ENCODE assay signal across 18 mouse cellular contexts in the genomic region with DNA sequence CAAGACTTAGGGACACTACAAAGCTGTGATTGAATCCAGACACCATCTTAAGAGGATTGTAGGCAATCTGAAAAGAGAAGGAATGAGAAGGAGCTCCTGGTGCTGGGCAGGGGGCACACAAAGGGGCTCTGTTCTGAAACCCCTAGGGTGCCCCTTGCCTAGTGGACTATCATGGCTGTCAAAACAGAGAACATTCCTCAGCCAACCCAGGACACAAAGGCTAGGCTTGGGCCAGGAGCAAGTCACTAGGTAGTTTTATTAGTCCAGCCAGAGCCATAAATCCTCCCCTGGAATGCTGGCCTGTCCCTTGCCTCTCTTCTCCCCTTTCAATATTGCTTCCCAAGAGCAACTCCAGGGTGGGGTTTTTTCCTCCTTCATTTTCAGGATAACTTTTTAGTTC.
DNase-seq lines count a peak whose midpoint lies in the region; ATAC-seq and TF ChIP-seq lines count a peak whose summit lies in the region.
"Had no signal": no experiment of that assay in that cellular context is flagged by ENCODE, and none has a peak within 500 bp of the region (broad histone marks: within the 10 kb centered on the region; RNA-seq: fewer than 3 reads in every experiment).

No protein-coding gene starts in this region.

- H3K27me3 ChIP-seq in intestine, embryonic 14.5 days (replicated peaks; ENCODE audit: control insufficient read depth, insufficient read depth, low read length) = no peaks in the 10 kb centered on the region
- no peaks in the 10 kb centered on the region for H3K27me3 ChIP-seq in intestine, postnatal 0 days (replicated peaks; ENCODE audit: control insufficient read depth, insufficient read depth, low read length)
- no peaks in the 10 kb centered on the region for H3K27me3 ChIP-seq in limb, embryonic 11.5 days (ENCODE audit: control insufficient read depth, insufficient read depth, low read length)
- no peaks in the 10 kb centered on the region for H3K27me3 ChIP-seq in neural tube, embryonic 13.5 days
- H3K27me3 ChIP-seq in heart, embryonic 11.5 days (ENCODE audit: control insufficient read depth, insufficient read depth, low read length) = no peaks in the 10 kb centered on the region
- H3K27me3 ChIP-seq: embryonic facial prominence, embryonic 12.5 days; forebrain, embryonic 12.5 days; heart, embryonic 13.5 days; megakaryocyte, embryonic 14.5 days had no signal

- H3K9ac ChIP-seq in intestine, embryonic 14.5 days (ENCODE audit: low read length) = no peak overlapping the region
- H3K9ac ChIP-seq in intestine, postnatal 0 days (ENCODE audit: low read depth, low read length) = no peak overlapping the region
- no peak overlapping the region for H3K9ac ChIP-seq in limb, embryonic 11.5 days (ENCODE audit: low read length)
- no peak overlapping the region for H3K9ac ChIP-seq in neural tube, embryonic 13.5 days
- H3K9ac ChIP-seq in heart, embryonic 11.5 days (ENCODE audit: low read depth, low read length) = no peak overlapping the region
- H3K9ac ChIP-seq: embryonic facial prominence, embryonic 12.5 days; forebrain, embryonic 12.5 days; heart, embryonic 13.5 days; hindbrain, embryonic 14.5 days had no signal

- TF ChIP-seq CTCF in intestine, postnatal 0 days (IDR thresholded peaks at IDR 0.05; ENCODE audit: low read depth) = no peak

- peak overlapping the region; percentile 55 for H3K27ac ChIP-seq in intestine, embryonic 14.5 days (ENCODE audit: low read depth)
- no peak overlapping the region for H3K27ac ChIP-seq in intestine, postnatal 0 days (ENCODE audit: low read depth, low read length)
- peak overlapping the region; percentile 88 for H3K27ac ChIP-seq in limb, embryonic 11.5 days (replicated peaks; ENCODE audit: low read depth, low read length)
- 0 out of 2 replicates have a peak overlapping the region, but pooled peaks have one; percentile 30 for H3K27ac ChIP-seq in neural tube, embryonic 13.5 days (replicated peaks)
- no peak overlapping the region for H3K27ac ChIP-seq in heart, embryonic 11.5 days (ENCODE audit: low read depth, low read length)
- H3K27ac ChIP-seq: embryonic facial prominence, embryonic 12.5 days; forebrain, embryonic 12.5 days; heart, embryonic 13.5 days; hindbrain, embryonic 14.5 days had no signal

- H3K9me3 ChIP-seq in intestine, embryonic 14.5 days (ENCODE audit: control insufficient read depth, low read length) = no peaks in the 10 kb centered on the region
- no peaks in the 10 kb centered on the region for H3K9me3 ChIP-seq in intestine, postnatal 0 days (ENCODE audit: control insufficient read depth)
- H3K9me3 ChIP-seq in limb, embryonic 11.5 days (ENCODE audit: control insufficient read depth, low read length) = no peaks in the 10 kb centered on the region
- no peaks in the 10 kb centered on the region for H3K9me3 ChIP-seq in neural tube, embryonic 13.5 days
- H3K9me3 ChIP-seq in heart, embryonic 11.5 days (replicated peaks; ENCODE audit: control insufficient read depth, low read length) = no peaks in the 10 kb centered on the region
- H3K9me3 ChIP-seq: embryonic facial prominence, embryonic 12.5 days; forebrain, embryonic 12.5 days; heart, embryonic 13.5 days had no signal

- no peaks in the 10 kb centered on the region for H3K36me3 ChIP-seq in intestine, embryonic 14.5 days (ENCODE audit: control insufficient read depth, insufficient read depth, low read length)
- H3K36me3 ChIP-seq in intestine, postnatal 0 days (ENCODE audit: control insufficient read depth, insufficient read depth) = no peaks in the 10 kb centered on the region
- no peaks in the 10 kb centered on the region for H3K36me3 ChIP-seq in limb, embryonic 11.5 days (ENCODE audit: control insufficient read depth, insufficient read depth, low read length)
- H3K36me3 ChIP-seq in neural tube, embryonic 13.5 days = no peaks in the 10 kb centered on the region
- no peaks in the 10 kb centered on the region for H3K36me3 ChIP-seq in heart, embryonic 11.5 days (ENCODE audit: control insufficient read depth, insufficient read depth, low read length)
- H3K36me3 ChIP-seq: embryonic facial prominence, embryonic 12.5 days; forebrain, embryonic 12.5 days; heart, embryonic 13.5 days had no signal

- no peak overlapping the region for H3K4me3 ChIP-seq in intestine, embryonic 14.5 days (ENCODE audit: low read depth, low read length)
- H3K4me3 ChIP-seq in intestine, postnatal 0 days (ENCODE audit: low read depth, low read length) = no peak overlapping the region
- H3K4me3 ChIP-seq in limb, embryonic 11.5 days (ENCODE audit: low read depth, low read length) = no peak overlapping the region
- no peak overlapping the region for H3K4me3 ChIP-seq in neural tube, embryonic 13.5 days
- H3K4me3 ChIP-seq in heart, embryonic 11.5 days (ENCODE audit: low read depth, low read length) = no peak overlapping the region
- H3K4me3 ChIP-seq: embryonic facial prominence, embryonic 12.5 days; forebrain, embryonic 12.5 days; heart, embryonic 13.5 days; megakaryocyte, embryonic 14.5 days had no signal

- DNase-seq in intestine, embryonic 14.5 days (ENCODE audit: low spot score) = peak; percentile 58
- DNase-seq in embryo, embryonic 11.5 days (ENCODE audit: low read depth, low spot score) = peak; percentile 60
- peak; percentile 66 for DNase-seq in limb, embryonic 11.5 days (ENCODE audit: low spot score)
- DNase-seq in cerebellum, postnatal 10 days = no peak
- no peak for DNase-seq in urinary bladder, adult 18-20 months (ENCODE audit: low spot score in 2 of 2)
- DNase-seq: cerebellum, adult 11 months; layer of hippocampus, postnatal 36 days; right cerebral cortex, postnatal 25 days; thymus, adult 18-20 months had no signal

- no peak overlapping the region for H3K4me2 ChIP-seq in intestine, embryonic 14.5 days (ENCODE audit: low read length)
- H3K4me2 ChIP-seq in intestine, postnatal 0 days (replicated peaks; ENCODE audit: low read depth) = no peak overlapping the region
- no peak overlapping the region for H3K4me2 ChIP-seq in limb, embryonic 11.5 days (ENCODE audit: low read depth, severe bottlenecking)
- no peak overlapping the region for H3K4me2 ChIP-seq in neural tube, embryonic 13.5 days
- H3K4me2 ChIP-seq in heart, embryonic 11.5 days = no peak overlapping the region
- H3K4me2 ChIP-seq: embryonic facial prominence, embryonic 12.5 days; forebrain, embryonic 12.5 days; heart, embryonic 13.5 days; hindbrain, embryonic 14.5 days; liver, embryonic 11.5 days had no signal

- H3K4me1 ChIP-seq in intestine, embryonic 14.5 days (replicated peaks; ENCODE audit: control insufficient read depth, insufficient read depth, low read length) = peaks cover 12% of the 10 kb centered on the region; the same call in 1 of the 2 replicates
- no peaks in the 10 kb centered on the region for H3K4me1 ChIP-seq in intestine, postnatal 0 days (replicated peaks; ENCODE audit: control insufficient read depth, insufficient read depth, low read length)
- H3K4me1 ChIP-seq in limb, embryonic 11.5 days (ENCODE audit: control insufficient read depth, insufficient read depth, low read length) = peaks cover 22% of the 10 kb centered on the region
- peaks cover 14% of the 10 kb centered on the region for H3K4me1 ChIP-seq in neural tube, embryonic 13.5 days (replicated peaks)
- H3K4me1 ChIP-seq in heart, embryonic 11.5 days (ENCODE audit: control insufficient read depth, insufficient read depth, low read length) = no peaks in the 10 kb centered on the region
- H3K4me1 ChIP-seq: forebrain, embryonic 12.5 days; heart, embryonic 13.5 days had no signal

- ATAC-seq in intestine, embryonic 14.5 days (replicated peaks; ENCODE audit: low FRiP score, low TSS enrichment, low read depth) = peak; percentile 85
- ATAC-seq in intestine, postnatal 0 days = no peak
- ATAC-seq in limb, embryonic 11.5 days (ENCODE audit: insufficient number of reproducible peaks, low FRiP score, low TSS enrichment, low read depth) = peak; percentile 88
- no peak for ATAC-seq in neural tube, embryonic 13.5 days (ENCODE audit: low read depth)
- ATAC-seq in heart, embryonic 11.5 days (replicated peaks; ENCODE audit: insufficient number of reproducible peaks, low FRiP score, low TSS enrichment) = no peak

Comparison
In these comparisons a context has a peak if more than half of its experiments do, and no peak if none do; other contexts are left out.
1. ATAC-seq: peak in intestine, embryonic 14.5 days (single experiment) and limb, embryonic 11.5 days (single experiment); none in intestine, postnatal 0 days (single experiment), neural tube, embryonic 13.5 days (single experiment) and heart, embryonic 11.5 days (single experiment).
2. H3K27ac ChIP-seq: peak in intestine, embryonic 14.5 days (single experiment), limb, embryonic 11.5 days (single experiment) and neural tube, embryonic 13.5 days (single experiment); none in intestine, postnatal 0 days (single experiment) and heart, embryonic 11.5 days (single experiment).
3. DNase-seq: peak in intestine, embryonic 14.5 days (single experiment), embryo, embryonic 11.5 days (single experiment) and limb, embryonic 11.5 days (single experiment); none in cerebellum, postnatal 10 days (0 of 2) and urinary bladder, adult 18-20 months (0 of 2).